Mouse (Mus musculus) heart, adult 2 months (tissue): ENCODE data around the gene Eif1. TPM values are rescaled to one million over a fixed set of nuclear protein-coding genes. Genes with fewer than 3 reads are reported as not detected.
A peak's percentile ranks its signal among the peaks of the same experiment; 100 is the strongest.

Experiments
- DNase-seq, 2 experiments: peaks; one replicate each; pipeline ENCODE4 v3.0.0; 2021
- H3K27ac ChIP-seq: fragments of 200-600 bp; 2 replicates; pipeline ENCODE4 v1.8.1; 2022
- H3K27me3 ChIP-seq: fragments of 200-500 bp; 2 replicates; pipeline ENCODE4 v1.6.1; 2012; ENCODE audit warnings: mild to moderate bottlenecking, low read length, inconsistent platforms, mixed read lengths; ENCODE audit not compliant: control insufficient read depth, insufficient read depth
- H3K36me3 ChIP-seq: fragments of 200-500 bp; 2 replicates; pipeline ENCODE4 v1.6.1; 2012; ENCODE audit warnings: low read length, inconsistent platforms; ENCODE audit not compliant: control insufficient read depth, insufficient read depth
- H3K4me1 ChIP-seq: fragments of 200-500 bp; 2 replicates; pipeline ENCODE4 v1.6.1; 2011; ENCODE audit warnings: low read length; ENCODE audit not compliant: control insufficient read depth, insufficient read depth
- H3K4me3 ChIP-seq: fragments of 200-600 bp; 2 replicates; pipeline ENCODE4 v1.8.1; 2022
- H3K79me2 ChIP-seq: fragments of 200-500 bp; replicated peaks from 2 replicates; pipeline ENCODE4 v1.6.1; 2012; ENCODE audit warnings: mild to moderate bottlenecking, inconsistent platforms, low read length, moderate library complexity, mixed read lengths; ENCODE audit not compliant: control insufficient read depth, insufficient read depth
- H3K9ac ChIP-seq: fragments of 200-500 bp; 2 replicates; pipeline ENCODE4 v1.6.1; 2012; ENCODE audit warnings: low read depth, mild to moderate bottlenecking, control low read depth, inconsistent platforms, low read length, mixed read lengths
- CTCF ChIP-seq: fragments of 200-600 bp; IDR thresholded peaks from 2 replicates; pipeline ENCODE4 v1.8.1; 2022; ENCODE audit warnings: antibody characterized with exemption, mild to moderate bottlenecking, moderate library complexity
- EP300 ChIP-seq: fragments of 200-500 bp; IDR thresholded peaks from 2 replicates; pipeline ENCODE4 v1.6.1; 2011; ENCODE audit warnings: low read depth, low read length, control low read depth; ENCODE audit not compliant: insufficient read depth
- POLR2A ChIP-seq: fragments of 200-500 bp; IDR thresholded peaks from 2 replicates; pipeline ENCODE4 v1.6.1; 2011; ENCODE audit warnings: mild to moderate bottlenecking, low read depth, low read length, control low read depth; ENCODE audit not compliant: insufficient read depth
- WGBS: fragments of 180-500 bp; shearing (Covaris S2); methylation state at CpG from one replicate; pipeline ENCODE4 v1.1.7; 2018; 5-methylcytosine and 5-hydroxymethylcytosine counted together
- intact Hi-C: fragments of 180-260 bp; cut with DNase I; formaldehyde crosslinking; loops from one replicate; pipeline ENCODE4 v1.15.1; 2025
- polyA plus RNA-seq: library from polyadenylated mRNA; depleted of rRNA; stranded (reverse); fragments of >200 nt; gene quantifications from 2 replicates; pipeline ENCODE4 v1.2.3, GENCODE M21; 2012; rRNA removed
- total RNA-seq, 2 experiments: library from RNA; stranded (reverse); gene quantifications; 2 replicates each; pipeline ENCODE4 v1.2.3; 2021

Gene Eif1
- total and polyA plus RNA-seq, 3 experiments = 195 to 2,054 (median 1,735) TPM

- 12% methylated on average over 8 of the region's 8 CpGs for WGBS
- peak; percentile 75 to 86 for DNase-seq
- Histone ChIP-seq H3K9ac (no peak overlapping the region), H3K27ac (no peak overlapping the region), H3K27me3 (no peaks in the 10 kb centered on the region), H3K4me1 (peaks cover 6% of the 10 kb centered on the region), H3K4me3 (no peak overlapping the region), H3K79me2 (no peaks in the 10 kb centered on the region), H3K36me3 (no peaks in the 10 kb centered on the region)
- TF ChIP-seq EP300 (peak; percentile 98), CTCF (peak; percentile 89), POLR2A (no peak)
- intact Hi-C loops = loop anchor here (1.0 to 5.0 kb wide), 3 partner anchors 46 to 195 kb away; partner anchors contain the start of gene Klhl11
Measured at GRCm38 (mm10) chr11:100362209-100362978, 42.7 kb downstream of the Eif1 start.

DNA sequence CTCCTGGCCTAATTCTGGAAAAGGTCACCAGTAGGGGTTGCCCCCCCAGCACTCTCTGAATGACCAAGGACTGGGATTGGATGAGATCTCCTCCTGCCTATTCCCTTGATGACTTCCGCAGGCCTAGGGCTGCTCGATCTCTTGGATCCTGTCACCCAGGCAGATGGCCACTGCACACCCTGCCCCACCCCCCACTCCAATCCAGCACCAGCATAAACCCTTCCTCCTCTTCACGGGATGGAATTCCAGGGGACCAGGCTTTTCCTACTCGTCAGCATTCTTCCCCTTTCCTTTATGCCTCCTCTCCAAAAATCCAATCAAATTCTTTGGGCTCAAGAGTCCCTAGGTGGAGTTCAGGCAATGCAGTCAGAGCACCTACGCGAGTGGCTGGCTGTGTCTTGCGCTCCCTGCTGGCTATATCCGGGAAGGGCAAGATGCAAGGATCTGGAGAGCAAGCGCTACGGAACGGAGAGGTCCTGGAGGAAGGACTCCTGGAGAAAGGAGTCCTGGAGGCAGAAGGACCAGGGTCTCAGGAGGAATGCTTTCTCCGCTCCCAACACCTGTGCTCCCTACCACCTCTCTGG, 43.4 kb downstream of the Eif1 start:
- H3K27ac ChIP-seq = no peak overlapping the region
- H3K36me3 ChIP-seq = no peaks in the 10 kb centered on the region
- intact Hi-C loops = loop anchor here (1.0 to 5.0 kb wide), 3 partner anchors 45 to 194 kb away; partner anchors contain the start of gene Klhl11
- no peak overlapping the region for H3K9ac ChIP-seq
- H3K4me3 ChIP-seq = no peak overlapping the region
- peaks cover 7% of the 10 kb centered on the region for H3K4me1 ChIP-seq
- TF ChIP-seq CTCF (peak; percentile 90), POLR2A (no peak), EP300 (0 out of 2 replicates have a peak, but pooled peaks have one; percentile 52)
- H3K79me2 ChIP-seq = no peaks in the 10 kb centered on the region
- WGBS = 9% methylated on average over 12 of the region's 12 CpGs
- peak; percentile 71 to 79 for DNase-seq
- no peaks in the 10 kb centered on the region for H3K27me3 ChIP-seq

- Histone ChIP-seq H3K4me1 (peaks cover 9% of the 10 kb centered on the region), H3K79me2 (no peaks in the 10 kb centered on the region), H3K27me3 (no peaks in the 10 kb centered on the region), H3K27ac (no peak overlapping the region; the same call in 1 of the 2 replicates), H3K36me3 (peaks cover 5% of the 10 kb centered on the region; the same call in 1 of the 2 replicates), H3K9ac (no peak overlapping the region), H3K4me3 (no peak overlapping the region)
- no peak for DNase-seq
- TF ChIP-seq EP300 = no peak
- TF ChIP-seq POLR2A = no peak
- TF ChIP-seq CTCF = no peak
- 62% methylated on average over 7 of the region's 7 CpGs for WGBS
- intact Hi-C loops = loop anchor here (2.0 kb wide), 1 partner anchor 18 kb away; no protein-coding TSS in a partner anchor
Measured at GRCm38 (mm10) chr11:100369145-100369544, 49.5 kb downstream of the Eif1 start.

DNA sequence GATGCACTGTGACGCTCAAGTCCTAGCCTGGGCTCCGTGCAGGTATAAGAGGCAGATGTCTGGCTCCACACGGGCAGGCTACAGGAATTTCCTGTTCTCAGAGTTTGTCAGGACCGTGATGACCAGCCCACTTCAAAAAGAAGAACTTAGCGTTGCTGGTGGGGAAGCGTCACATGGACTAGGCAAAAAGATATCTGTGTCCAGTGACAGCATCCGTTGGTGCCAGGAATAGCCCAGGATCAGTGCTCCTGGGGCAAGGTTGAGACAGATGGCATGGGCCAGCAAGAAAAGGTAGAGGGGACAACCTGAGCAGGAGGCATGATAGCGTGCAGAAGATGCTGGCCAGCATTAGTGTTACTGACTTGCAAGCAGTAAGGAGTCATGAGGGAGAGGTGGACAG, 50.1 kb downstream of the Eif1 start:
- H3K27ac ChIP-seq = peak overlapping the region; percentile 5; the same call in 1 of the 2 replicates
- TF ChIP-seq EP300 (no peak), CTCF (no peak), POLR2A (no peak)
- H3K27me3 ChIP-seq = no peaks in the 10 kb centered on the region
- WGBS = 43% methylated on average over 8 of the region's 8 CpGs
- peaks cover 9% of the 10 kb centered on the region for H3K4me1 ChIP-seq
- no peak overlapping the region for H3K9ac ChIP-seq
- peaks cover 5% of the 10 kb centered on the region; the same call in 1 of the 2 replicates for H3K36me3 ChIP-seq
- H3K4me3 ChIP-seq = no peak overlapping the region
- intact Hi-C loops = loop anchor here (2.0 kb wide), 1 partner anchor 17 kb away; no protein-coding TSS in a partner anchor
- no peaks in the 10 kb centered on the region for H3K79me2 ChIP-seq
- no peak for DNase-seq

Other genes with a start within 250 kb of the Eif1 start
- not detected for gene Krt32, start 231.7 kb upstream of the Eif1 start, total RNA-seq
- gene Krt32, start 231.7 kb upstream of the Eif1 start, polyA plus RNA-seq = not detected in 2 replicates
- not detected for gene Krt35, start 223.6 kb upstream of the Eif1 start, total RNA-seq
- gene Krt35, start 223.6 kb upstream of the Eif1 start, polyA plus RNA-seq = not detected in 2 replicates
- gene Krt36, start 214.3 kb upstream of the Eif1 start, total RNA-seq = not detected
- 0.15 TPM in 1 of 2 replicates, not detected in the other for gene Krt36, start 214.3 kb upstream of the Eif1 start, polyA plus RNA-seq
- not detected for gene Krt13, start 198.3 kb upstream of the Eif1 start, total RNA-seq
- not detected in 2 replicates for gene Krt13, start 198.3 kb upstream of the Eif1 start, polyA plus RNA-seq
- gene Krt15, start 184.0 kb upstream of the Eif1 start, total RNA-seq = under 1 TPM in 1 of 2 experiments, not detected in 1; 0.23 TPM
- gene Krt15, start 184.0 kb upstream of the Eif1 start, polyA plus RNA-seq = 0.26 and 5.0 TPM in 2 replicates
- 1 to 10 TPM; 6.9 to 8.5 TPM for gene Krt19, start 171.2 kb upstream of the Eif1 start, total RNA-seq
- gene Krt19, start 171.2 kb upstream of the Eif1 start, polyA plus RNA-seq = 8.0 and 27.0 TPM in 2 replicates
- not detected for gene Krt9, start 126.6 kb upstream of the Eif1 start, total RNA-seq
- not detected in 2 replicates for gene Krt9, start 126.6 kb upstream of the Eif1 start, polyA plus RNA-seq
- gene Krt14, start 112.3 kb upstream of the Eif1 start, total RNA-seq = under 1 TPM in 1 of 2 experiments, not detected in 1; 0.31 TPM
- 0.44 and 0.47 TPM in 2 replicates for gene Krt14, start 112.3 kb upstream of the Eif1 start, polyA plus RNA-seq
- gene Krt16, start 71.0 kb upstream of the Eif1 start, total RNA-seq = not detected
- not detected in 2 replicates for gene Krt16, start 71.0 kb upstream of the Eif1 start, polyA plus RNA-seq
- gene Krt17, start 58.9 kb upstream of the Eif1 start, total RNA-seq = not detected
- 0.61 TPM in 1 of 2 replicates, not detected in the other for gene Krt17, start 58.9 kb upstream of the Eif1 start, polyA plus RNA-seq
- gene Krt42, start 50.0 kb upstream of the Eif1 start, total RNA-seq = not detected
- not detected in 2 replicates for gene Krt42, start 50.0 kb upstream of the Eif1 start, polyA plus RNA-seq
- not detected for gene Gast, start 14.5 kb downstream of the Eif1 start, total RNA-seq
- not detected in 2 replicates for gene Gast, start 14.5 kb downstream of the Eif1 start, polyA plus RNA-seq
- 1 to 10 TPM; 1.3 to 1.5 TPM for gene Hap1, start 36.2 kb downstream of the Eif1 start, total RNA-seq
- 0.97 and 1.4 TPM in 2 replicates for gene Hap1, start 36.2 kb downstream of the Eif1 start, polyA plus RNA-seq
- gene Jup, start 77.9 kb downstream of the Eif1 start, total RNA-seq = 100 to 1,000 TPM; 234 to 237 TPM
- 317 and 318 TPM in 2 replicates for gene Jup, start 77.9 kb downstream of the Eif1 start, polyA plus RNA-seq
- gene P3h4, start 95.0 kb downstream of the Eif1 start, total RNA-seq = 10 to 100 TPM; 13.4 to 16.8 TPM
- 29.7 and 35.6 TPM in 2 replicates for gene P3h4, start 95.0 kb downstream of the Eif1 start, polyA plus RNA-seq
- 1 to 10 TPM; 7.4 to 7.5 TPM for gene Fkbp10, start 95.8 kb downstream of the Eif1 start, total RNA-seq
- gene Fkbp10, start 95.8 kb downstream of the Eif1 start, polyA plus RNA-seq = 24.8 and 35.6 TPM in 2 replicates
- 10 to 100 TPM; 23.5 to 24.1 TPM for gene Nt5c3b, start 121.9 kb downstream of the Eif1 start, total RNA-seq
- gene Nt5c3b, start 121.9 kb downstream of the Eif1 start, polyA plus RNA-seq = 44.0 and 63.3 TPM in 2 replicates
- gene Klhl10, start 122.0 kb downstream of the Eif1 start, total RNA-seq = 1 to 10 TPM in 1 of 2 experiments, under 1 TPM in 1; 0.50 to 1.0 TPM
- 0.86 and 1.8 TPM in 2 replicates for gene Klhl10, start 122.0 kb downstream of the Eif1 start, polyA plus RNA-seq
- gene Klhl11, start 152.9 kb downstream of the Eif1 start, total RNA-seq = 1 to 10 TPM; 7.2 to 8.0 TPM
- 3.1 and 4.4 TPM in 2 replicates for gene Klhl11, start 152.9 kb downstream of the Eif1 start, polyA plus RNA-seq
- 10 to 100 TPM; 25.5 to 34.6 TPM for gene Acly, start 208.1 kb downstream of the Eif1 start, total RNA-seq
- 66.5 and 74.7 TPM in 2 replicates for gene Acly, start 208.1 kb downstream of the Eif1 start, polyA plus RNA-seq
- gene Ttc25, start 225.7 kb downstream of the Eif1 start, total RNA-seq = under 1 TPM in 1 of 2 experiments, not detected in 1; 0.18 TPM
- gene Ttc25, start 225.7 kb downstream of the Eif1 start, polyA plus RNA-seq = 0.18 and 0.37 TPM in 2 replicates